Mouse (Mus musculus) layer of hippocampus, adult 2 months (tissue): ENCODE data around the gene Polrmt. TPM values are rescaled to one million over a fixed set of nuclear protein-coding genes. Genes with fewer than 3 reads are reported as not detected.

Experiments
- DNase-seq, 2 experiments: peaks; one replicate each; pipeline ENCODE4 v3.0.0; 2022; ENCODE audit warnings: low spot score in 2 of 2
- H3K27ac ChIP-seq: fragments of 200-600 bp; 2 replicates; pipeline ENCODE4 v1.8.1; 2022
- H3K4me3 ChIP-seq: fragments of 200-600 bp; 2 replicates; pipeline ENCODE4 v1.8.1; 2022; ENCODE audit warnings: mild to moderate bottlenecking
- CTCF ChIP-seq: fragments of 200-600 bp; conservative IDR thresholded peaks from 2 replicates; pipeline ENCODE4 v1.8.1; 2022; ENCODE audit warnings: antibody characterized with exemption, mild to moderate bottlenecking, moderate library complexity
- total RNA-seq, 2 experiments: library from RNA; stranded (reverse); gene quantifications; 2 replicates each; pipeline ENCODE4 v1.2.3; 2021

The Polrmt gene
- total RNA-seq, 2 experiments from 2014 or later, result 44.5 to 50.6 TPM

- TF ChIP-seq CTCF, result peak; percentile 61
- no peak overlapping the region for H3K27ac ChIP-seq
- no peak for DNase-seq
- H3K4me3 ChIP-seq, result no peak overlapping the region
Observed at GRCm38 (mm10) chr10:79783050-79783449, 36.7 kb upstream of the Polrmt start.

GRCm38 (mm10) chr10:79781956-79782355, 35.6 kb upstream of the Polrmt start:
- DNase-seq, result no peak
- TF ChIP-seq CTCF, result no peak

GRCm38 (mm10) chr10:79781139-79781538, 34.8 kb upstream of the Polrmt start:
- Histone ChIP-seq H3K4me3 (peak overlapping the region; percentile 73), H3K27ac (no peak overlapping the region)
- DNase-seq, result no peak
- peak; percentile 39 for TF ChIP-seq CTCF

More at GRCm38 (mm10) chr10:79781956-79782355, 35.6 kb upstream of the Polrmt start:
- no peak overlapping the region for H3K4me3 ChIP-seq
- no peak overlapping the region for H3K27ac ChIP-seq

- H3K27ac ChIP-seq, result no peak overlapping the region
- peak; percentile 61 to 78 for DNase-seq
Observed at GRCm38 (mm10) chr10:79780664-79781015, 34.3 kb upstream of the Polrmt start.

GRCm38 (mm10) chr10:79779784-79780663, 33.6 kb upstream of the Polrmt start:
- peak; percentile 95 to 97 for DNase-seq
- peak; percentile 84 for TF ChIP-seq CTCF
- H3K27ac ChIP-seq, result no peak overlapping the region; the same call in 1 of the 2 replicates

More at GRCm38 (mm10) chr10:79780664-79781015, 34.3 kb upstream of the Polrmt start:
- peak overlapping the region; percentile 73 for H3K4me3 ChIP-seq
- no peak for TF ChIP-seq CTCF

GRCm38 (mm10) chr10:79779193-79779592, 32.8 kb upstream of the Polrmt start:
- Histone ChIP-seq H3K27ac (no peak overlapping the region), H3K4me3 (no peak overlapping the region)
- no peak for TF ChIP-seq CTCF
- DNase-seq, result no peak

More at GRCm38 (mm10) chr10:79779784-79780663, 33.6 kb upstream of the Polrmt start:
- peak overlapping the region; percentile 73 for H3K4me3 ChIP-seq

GRCm38 (mm10) chr10:79778006-79778405, 31.6 kb upstream of the Polrmt start:
- Histone ChIP-seq H3K27ac (no peak overlapping the region), H3K4me3 (no peak overlapping the region)
- no peak for DNase-seq
- TF ChIP-seq CTCF, result no peak

- H3K4me3 ChIP-seq, result no peak within 1 kb of the TSS; the same call in 1 of the 2 replicates
- H3K27ac ChIP-seq, result no peak within 1 kb of the TSS
- DNase-seq, result no peak
- no peak for TF ChIP-seq CTCF
Observed at GRCm38 (mm10) chr10:79777103-79777531, 30.7 kb upstream of the Polrmt start, which contains the start of gene Fstl3. TSS of gene Fstl3 (plus strand) at chr10:79777272.

- no peak overlapping the region for H3K27ac ChIP-seq
- H3K4me3 ChIP-seq, result no peak overlapping the region
- DNase-seq, result no peak
- TF ChIP-seq CTCF, result peak; percentile 66
Observed at GRCm38 (mm10) chr10:79774486-79775279, 28.3 kb upstream of the Polrmt start.

GRCm38 (mm10) chr10:79773208-79773607, 26.8 kb upstream of the Polrmt start:
- DNase-seq, result no peak

GRCm38 (mm10) chr10:79772320-79772719, 25.9 kb upstream of the Polrmt start:
- Histone ChIP-seq H3K27ac (no peak overlapping the region), H3K4me3 (no peak overlapping the region)
- no peak for DNase-seq
- peak; percentile 50 for TF ChIP-seq CTCF

More at GRCm38 (mm10) chr10:79773208-79773607, 26.8 kb upstream of the Polrmt start:
- TF ChIP-seq CTCF, result no peak
- Histone ChIP-seq H3K27ac (no peak overlapping the region), H3K4me3 (no peak overlapping the region)

- TF ChIP-seq CTCF, result no peak
- no peak overlapping the region for H3K27ac ChIP-seq
- no peak overlapping the region for H3K4me3 ChIP-seq
- DNase-seq, result no peak
Observed at GRCm38 (mm10) chr10:79769329-79769728, 22.9 kb upstream of the Polrmt start.

- TF ChIP-seq CTCF, result peak; percentile 89
- peak; percentile 65 to 81 for DNase-seq
- Histone ChIP-seq H3K4me3 (peak overlapping the region; percentile 94), H3K27ac (peak overlapping the region; percentile 97)
Observed at GRCm38 (mm10) chr10:79768400-79768799, 22.0 kb upstream of the Polrmt start.
